Mouse (Mus musculus): ENCODE measurements around the gene Slc41a1. TPM values are rescaled to one million over a fixed set of nuclear protein-coding genes. Genes with fewer than 3 reads are reported as not detected.
A peak's percentile ranks its signal among the peaks of the same experiment; 100 is the strongest.

The Slc41a1 gene
- polyA plus RNA-seq, 1 experiment from 2014 or later, result 12.6 TPM

GRCm38 (mm10) chr1:131822856-131823492 is 4.3 kb upstream of the Slc41a1 start:
- ATAC-seq (ENCODE audit: low read depth), result no peak
- Histone ChIP-seq H3K4me2 (ENCODE audit: low read depth, low read length) (no peak overlapping the region), H3K9ac (ENCODE audit: low read length) (no peak overlapping the region), H3K27ac (ENCODE audit: low read length) (no peak overlapping the region), H3K36me3 (ENCODE audit: control insufficient read depth, insufficient read depth, low read length) (no peaks in the 10 kb centered on the region), H3K27me3 (ENCODE audit: control insufficient read depth, insufficient read depth, low read depth, low read length) (no peaks in the 10 kb centered on the region), H3K4me1 (replicated peaks; ENCODE audit: control insufficient read depth, insufficient read depth, low read length) (0 out of 2 replicates have a peak, but pooled peaks cover 4% of the 10 kb centered on the region), H3K4me3 (ENCODE audit: low read length) (no peak overlapping the region), H3K9me3 (ENCODE audit: control insufficient read depth, low read length) (peaks cover 3% of the 10 kb centered on the region; the same call in 1 of the 2 replicates)
- WGBS, result 85% methylated on average over 1 of the region's 1 CpGs

- Histone ChIP-seq H3K4me1 (replicated peaks; ENCODE audit: control insufficient read depth, insufficient read depth, low read length) (0 out of 2 replicates have a peak, but pooled peaks cover 4% of the 10 kb centered on the region), H3K4me2 (ENCODE audit: low read depth, low read length) (no peak overlapping the region), H3K4me3 (ENCODE audit: low read length) (no peak overlapping the region), H3K36me3 (ENCODE audit: control insufficient read depth, insufficient read depth, low read length) (no peaks in the 10 kb centered on the region), H3K27me3 (ENCODE audit: control insufficient read depth, insufficient read depth, low read depth, low read length) (no peaks in the 10 kb centered on the region), H3K27ac (ENCODE audit: low read length) (no peak overlapping the region), H3K9me3 (ENCODE audit: control insufficient read depth, low read length) (peaks cover 3% of the 10 kb centered on the region; the same call in 1 of the 2 replicates), H3K9ac (ENCODE audit: low read length) (no peak overlapping the region)
- ATAC-seq (ENCODE audit: low read depth), result no peak
- 34% methylated on average over 5 of the region's 5 CpGs for WGBS
These were observed 3.7 kb upstream of the Slc41a1 start for GRCm38 (mm10) chr1:131823563-131823962.

GRCm38 (mm10) chr1:131824528-131825181 is 2.6 kb upstream of the Slc41a1 start:
- H3K4me1 ChIP-seq (replicated peaks; ENCODE audit: control insufficient read depth, insufficient read depth, low read length), result peaks cover 10% of the 10 kb centered on the region; the same call in 1 of the 2 replicates
- no peak overlapping the region for H3K4me2 ChIP-seq (ENCODE audit: low read depth, low read length)
- H3K27me3 ChIP-seq (ENCODE audit: control insufficient read depth, insufficient read depth, low read depth, low read length), result no peaks in the 10 kb centered on the region
- no peak for ATAC-seq (ENCODE audit: low read depth)
- no peak overlapping the region for H3K4me3 ChIP-seq (ENCODE audit: low read length)
- no peak overlapping the region for H3K27ac ChIP-seq (ENCODE audit: low read length)
- no peaks in the 10 kb centered on the region for H3K36me3 ChIP-seq (ENCODE audit: control insufficient read depth, insufficient read depth, low read length)
- WGBS, result 77% methylated on average over 11 of the region's 11 CpGs
- H3K9ac ChIP-seq (ENCODE audit: low read length), result no peak overlapping the region
- no peaks in the 10 kb centered on the region; the same call in 1 of the 2 replicates for H3K9me3 ChIP-seq (ENCODE audit: control insufficient read depth, low read length)

- under 1% methylated on average over 29 of the region's 36 CpGs for WGBS
- peaks cover 10% of the 10 kb centered on the region; the same call in 1 of the 2 replicates for H3K4me1 ChIP-seq (replicated peaks; ENCODE audit: control insufficient read depth, insufficient read depth, low read length)
- H3K4me3 ChIP-seq (ENCODE audit: low read length), result peak overlapping the region; percentile 76
- H3K36me3 ChIP-seq (ENCODE audit: control insufficient read depth, insufficient read depth, low read length), result no peaks in the 10 kb centered on the region
- H3K9me3 ChIP-seq (ENCODE audit: control insufficient read depth, low read length), result no peaks in the 10 kb centered on the region
- H3K27me3 ChIP-seq (ENCODE audit: control insufficient read depth, insufficient read depth, low read depth, low read length), result no peaks in the 10 kb centered on the region
- peak overlapping the region; percentile 85 for H3K9ac ChIP-seq (ENCODE audit: low read length)
- H3K27ac ChIP-seq (ENCODE audit: low read length), result peak overlapping the region; percentile 79
- ATAC-seq (ENCODE audit: low read depth), result peak; percentile 98
- H3K4me2 ChIP-seq (ENCODE audit: low read depth, low read length), result peak overlapping the region; percentile 93
These were observed 530 bp downstream of the Slc41a1 start for GRCm38 (mm10) chr1:131827787-131828258.

GRCm38 (mm10) chr1:131828297-131829126 is 1.2 kb downstream of the Slc41a1 start:
- peak overlapping the region; percentile 79 for H3K27ac ChIP-seq (ENCODE audit: low read length)
- peaks cover 10% of the 10 kb centered on the region; the same call in 1 of the 2 replicates for H3K4me1 ChIP-seq (replicated peaks; ENCODE audit: control insufficient read depth, insufficient read depth, low read length)
- H3K27me3 ChIP-seq (ENCODE audit: control insufficient read depth, insufficient read depth, low read depth, low read length), result no peaks in the 10 kb centered on the region
- H3K9ac ChIP-seq (ENCODE audit: low read length), result peak overlapping the region; percentile 85
- H3K36me3 ChIP-seq (ENCODE audit: control insufficient read depth, insufficient read depth, low read length), result no peaks in the 10 kb centered on the region
- peak; percentile 65 for ATAC-seq (ENCODE audit: low read depth)
- H3K4me2 ChIP-seq (ENCODE audit: low read depth, low read length), result peak overlapping the region; percentile 93
- no peaks in the 10 kb centered on the region for H3K9me3 ChIP-seq (ENCODE audit: control insufficient read depth, low read length)
- peak overlapping the region; percentile 76 for H3K4me3 ChIP-seq (ENCODE audit: low read length)
- 1% methylated on average over 18 of the region's 22 CpGs for WGBS

GRCm38 (mm10) chr1:131829279-131829678 is 2.0 kb downstream of the Slc41a1 start:
- peak overlapping the region; percentile 85; the same call in 1 of the 2 replicates for H3K9ac ChIP-seq (ENCODE audit: low read length)
- no peaks in the 10 kb centered on the region for H3K36me3 ChIP-seq (ENCODE audit: control insufficient read depth, insufficient read depth, low read length)
- peaks cover 10% of the 10 kb centered on the region; the same call in 1 of the 2 replicates for H3K4me1 ChIP-seq (replicated peaks; ENCODE audit: control insufficient read depth, insufficient read depth, low read length)
- no peak for ATAC-seq (ENCODE audit: low read depth)
- peak overlapping the region; percentile 76 for H3K4me3 ChIP-seq (ENCODE audit: low read length)
- 38% methylated on average over 5 of the region's 5 CpGs for WGBS
- no peaks in the 10 kb centered on the region for H3K9me3 ChIP-seq (ENCODE audit: control insufficient read depth, low read length)
- H3K27me3 ChIP-seq (ENCODE audit: control insufficient read depth, insufficient read depth, low read depth, low read length), result no peaks in the 10 kb centered on the region
- peak overlapping the region; percentile 93 for H3K4me2 ChIP-seq (ENCODE audit: low read depth, low read length)
- no peak overlapping the region for H3K27ac ChIP-seq (ENCODE audit: low read length)

GRCm38 (mm10) chr1:131830561-131830960 is 3.3 kb downstream of the Slc41a1 start:
- WGBS, result 78% methylated on average over 15 of the region's 15 CpGs
- H3K27me3 ChIP-seq (ENCODE audit: control insufficient read depth, insufficient read depth, low read depth, low read length), result no peaks in the 10 kb centered on the region
- no peak overlapping the region for H3K9ac ChIP-seq (ENCODE audit: low read length)
- no peak overlapping the region for H3K27ac ChIP-seq (ENCODE audit: low read length)
- no peaks in the 10 kb centered on the region for H3K9me3 ChIP-seq (ENCODE audit: control insufficient read depth, low read length)
- no peaks in the 10 kb centered on the region for H3K36me3 ChIP-seq (ENCODE audit: control insufficient read depth, insufficient read depth, low read length)
- H3K4me3 ChIP-seq (ENCODE audit: low read length), result no peak overlapping the region
- no peak for ATAC-seq (ENCODE audit: low read depth)
- H3K4me1 ChIP-seq (replicated peaks; ENCODE audit: control insufficient read depth, insufficient read depth, low read length), result peaks cover 10% of the 10 kb centered on the region; the same call in 1 of the 2 replicates
- H3K4me2 ChIP-seq (ENCODE audit: low read depth, low read length), result no peak overlapping the region

GRCm38 (mm10) chr1:131830971-131831641 is 3.8 kb downstream of the Slc41a1 start:
- Histone ChIP-seq H3K4me2 (ENCODE audit: low read depth, low read length) (no peak overlapping the region), H3K27ac (ENCODE audit: low read length) (no peak overlapping the region), H3K4me1 (replicated peaks; ENCODE audit: control insufficient read depth, insufficient read depth, low read length) (peaks cover 10% of the 10 kb centered on the region; the same call in 1 of the 2 replicates), H3K9ac (ENCODE audit: low read length) (no peak overlapping the region), H3K9me3 (ENCODE audit: control insufficient read depth, low read length) (no peaks in the 10 kb centered on the region), H3K27me3 (ENCODE audit: control insufficient read depth, insufficient read depth, low read depth, low read length) (no peaks in the 10 kb centered on the region), H3K36me3 (ENCODE audit: control insufficient read depth, insufficient read depth, low read length) (no peaks in the 10 kb centered on the region), H3K4me3 (ENCODE audit: low read length) (no peak overlapping the region)
- no peak for ATAC-seq (ENCODE audit: low read depth)
- WGBS, result 77% methylated on average over 8 of the region's 8 CpGs

Data from lung, embryonic 16.5 days (tissue).